Mouse (Mus musculus): Measurements from ENCODE around the gene Itprid1. TPM values are rescaled to one million over a fixed set of nuclear protein-coding genes. Genes with fewer than 3 reads are reported as not detected.

Itprid1 gene
- polyA plus RNA-seq (2014; fragmentation: Nextera tagmentation; extraction: Ambion mirVana) = 0.07 and 0.08 TPM in 2 replicates

- ATAC-seq (ENCODE audit: low FRiP score) (no peak), DNase-seq (ENCODE audit: low spot score, missing footprints) (no peak)
- Histone ChIP-seq H3K9ac (ENCODE audit: low read length) (no peak within 1 kb of the TSS), H3K4me2 (no peak within 1 kb of the TSS), H3K4me1 (ENCODE audit: control insufficient read depth, insufficient read depth, low read length) (no peaks in the 10 kb centered on the region), H3K4me3 (ENCODE audit: low read depth, low read length) (no peak within 1 kb of the TSS), H3K36me3 (ENCODE audit: control insufficient read depth, insufficient read depth, low read length) (no peaks in the 10 kb centered on the region), H3K9me3 (ENCODE audit: control insufficient read depth, low read length) (no peaks in the 10 kb centered on the region), H3K27ac (ENCODE audit: low read depth, low read length) (no peak within 1 kb of the TSS), H3K27me3 (ENCODE audit: control insufficient read depth, insufficient read depth, low read length) (no peaks in the 10 kb centered on the region)
- 79% methylated on average over 8 of the region's 8 CpGs for WGBS
These were observed at the start of gene Itprid1 for GRCm38 (mm10) chr6:55836650-55837320. Gene Itprid1, plus strand, starts transcription at chr6:55836895.

DNA sequence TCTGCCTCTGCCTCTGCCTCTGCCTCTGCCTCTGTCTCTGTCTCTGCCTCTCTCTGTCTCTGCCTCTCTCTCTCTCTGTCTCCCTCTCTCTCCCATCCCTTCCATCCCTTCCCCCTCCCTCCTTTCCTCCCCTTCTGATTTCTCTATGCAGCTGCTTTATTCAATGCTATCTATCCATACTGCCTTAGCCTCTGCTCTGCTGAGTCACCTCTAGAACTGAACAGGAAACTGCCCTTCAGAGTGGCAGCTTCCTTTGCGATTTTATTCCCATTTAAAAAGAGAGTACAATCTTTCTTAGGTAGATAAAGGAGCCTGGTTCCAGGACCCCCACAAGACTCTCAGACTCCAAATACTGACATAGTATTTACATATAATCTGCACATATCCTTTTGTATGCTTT lies 47.1 kb upstream of the Itprid1 start:
- DNase-seq (ENCODE audit: low spot score, missing footprints) (no peak), ATAC-seq (ENCODE audit: low FRiP score) (no peak)
- H3K4me1 ChIP-seq (ENCODE audit: control insufficient read depth, insufficient read depth, low read length) = peaks cover 10% of the 10 kb centered on the region; the same call in 1 of the 2 replicates
- WGBS = 84% methylated on average over 1 of the region's 1 CpGs
- no peak overlapping the region for H3K27ac ChIP-seq (ENCODE audit: low read depth, low read length)
- H3K9me3 ChIP-seq (ENCODE audit: control insufficient read depth, low read length) = no peaks in the 10 kb centered on the region
- no peaks in the 10 kb centered on the region for H3K36me3 ChIP-seq (ENCODE audit: control insufficient read depth, insufficient read depth, low read length)
- no peak overlapping the region for H3K9ac ChIP-seq (ENCODE audit: low read length)
- H3K4me3 ChIP-seq (ENCODE audit: low read depth, low read length) = no peak overlapping the region
- H3K4me2 ChIP-seq = no peak overlapping the region
- H3K27me3 ChIP-seq (ENCODE audit: control insufficient read depth, insufficient read depth, low read length) = no peaks in the 10 kb centered on the region

- no peaks in the 10 kb centered on the region for H3K27me3 ChIP-seq (ENCODE audit: control insufficient read depth, insufficient read depth, low read length)
- peak overlapping the region; percentile 46 for H3K9ac ChIP-seq (ENCODE audit: low read length)
- H3K4me1 ChIP-seq (ENCODE audit: control insufficient read depth, insufficient read depth, low read length) = peaks cover 10% of the 10 kb centered on the region; the same call in 1 of the 2 replicates
- H3K36me3 ChIP-seq (ENCODE audit: control insufficient read depth, insufficient read depth, low read length) = no peaks in the 10 kb centered on the region
- peak; percentile 90 for ATAC-seq (ENCODE audit: low FRiP score)
- no peak overlapping the region for H3K4me3 ChIP-seq (ENCODE audit: low read depth, low read length)
- DNase-seq (ENCODE audit: low spot score, missing footprints) = peak; percentile 94
- 9% methylated on average over 6 of the region's 6 CpGs for WGBS
- no peak overlapping the region for H3K4me2 ChIP-seq
- H3K27ac ChIP-seq (ENCODE audit: low read depth, low read length) = peak overlapping the region; percentile 83
- no peaks in the 10 kb centered on the region for H3K9me3 ChIP-seq (ENCODE audit: control insufficient read depth, low read length)
These were observed 44.7 kb upstream of the Itprid1 start for GRCm38 (mm10) chr6:55791852-55792496.

DNA sequence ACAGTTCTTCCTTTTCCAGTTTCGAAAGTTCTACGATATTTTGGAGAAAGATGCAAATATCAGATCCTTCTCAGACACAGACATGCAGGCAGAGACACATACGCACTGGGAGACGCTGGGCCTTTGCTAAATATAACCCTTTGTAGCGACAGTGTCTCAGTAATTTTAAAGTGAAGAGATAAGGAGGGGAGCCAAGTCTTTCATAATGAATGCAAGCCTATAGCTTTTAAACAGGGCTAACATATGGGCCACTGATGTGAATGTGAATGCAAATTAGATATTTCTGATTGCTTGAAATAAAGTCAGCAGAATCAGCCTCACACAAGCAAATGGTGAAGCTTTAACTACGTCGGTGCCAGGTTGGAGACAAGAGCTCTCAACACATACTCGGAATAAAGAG lies 44.2 kb upstream of the Itprid1 start:
- ATAC-seq (ENCODE audit: low FRiP score) (peak; percentile 2; the same call in 1 of the 2 replicates), DNase-seq (ENCODE audit: low spot score, missing footprints) (peak; percentile 92)
- Histone ChIP-seq H3K9ac (ENCODE audit: low read length) (no peak overlapping the region; the same call in 1 of the 2 replicates), H3K27ac (ENCODE audit: low read depth, low read length) (peak overlapping the region; percentile 83), H3K4me2 (no peak overlapping the region), H3K4me1 (ENCODE audit: control insufficient read depth, insufficient read depth, low read length) (peaks cover 10% of the 10 kb centered on the region; the same call in 1 of the 2 replicates), H3K4me3 (ENCODE audit: low read depth, low read length) (no peak overlapping the region), H3K9me3 (ENCODE audit: control insufficient read depth, low read length) (no peaks in the 10 kb centered on the region), H3K36me3 (ENCODE audit: control insufficient read depth, insufficient read depth, low read length) (no peaks in the 10 kb centered on the region), H3K27me3 (ENCODE audit: control insufficient read depth, insufficient read depth, low read length) (no peaks in the 10 kb centered on the region)
- 58% methylated on average over 8 of the region's 8 CpGs for WGBS

- Histone ChIP-seq H3K27ac (ENCODE audit: low read depth, low read length) (no peak overlapping the region), H3K4me3 (ENCODE audit: low read depth, low read length) (no peak overlapping the region), H3K36me3 (ENCODE audit: control insufficient read depth, insufficient read depth, low read length) (no peaks in the 10 kb centered on the region), H3K27me3 (ENCODE audit: control insufficient read depth, insufficient read depth, low read length) (no peaks in the 10 kb centered on the region), H3K4me2 (no peak overlapping the region), H3K4me1 (ENCODE audit: control insufficient read depth, insufficient read depth, low read length) (no peaks in the 10 kb centered on the region), H3K9ac (ENCODE audit: low read length) (no peak overlapping the region), H3K9me3 (ENCODE audit: control insufficient read depth, low read length) (no peaks in the 10 kb centered on the region)
- WGBS = 73% methylated on average over 1 of the region's 1 CpGs
- DNase-seq (ENCODE audit: low spot score, missing footprints) (peak; percentile 44), ATAC-seq (ENCODE audit: low FRiP score) (no peak)
These were observed 34.0 kb upstream of the Itprid1 start for GRCm38 (mm10) chr6:55802686-55803085.

DNA sequence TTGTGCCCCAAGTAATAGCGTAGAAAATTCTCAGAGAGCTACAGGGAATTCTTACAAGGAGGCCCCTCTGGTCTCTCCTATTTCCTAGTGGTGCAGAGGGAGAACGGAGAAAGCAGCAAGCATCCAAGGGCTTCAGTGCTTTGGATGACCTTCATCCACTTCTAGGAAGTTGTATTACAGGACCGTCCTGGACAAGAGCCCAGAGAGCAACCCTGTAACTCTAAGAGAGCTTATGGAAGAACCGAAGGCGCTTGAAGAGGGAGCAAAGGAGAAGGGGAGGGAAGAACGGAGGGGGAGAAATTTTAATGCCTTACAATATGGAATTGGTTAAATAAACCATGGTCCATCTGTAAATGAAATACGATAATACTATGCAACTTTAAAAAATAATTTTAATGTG lies 33.3 kb upstream of the Itprid1 start:
- Histone ChIP-seq H3K27me3 (ENCODE audit: control insufficient read depth, insufficient read depth, low read length) (no peaks in the 10 kb centered on the region), H3K4me3 (ENCODE audit: low read depth, low read length) (no peak overlapping the region), H3K9me3 (ENCODE audit: control insufficient read depth, low read length) (no peaks in the 10 kb centered on the region), H3K36me3 (ENCODE audit: control insufficient read depth, insufficient read depth, low read length) (no peaks in the 10 kb centered on the region), H3K4me1 (ENCODE audit: control insufficient read depth, insufficient read depth, low read length) (no peaks in the 10 kb centered on the region), H3K27ac (ENCODE audit: low read depth, low read length) (no peak overlapping the region), H3K4me2 (no peak overlapping the region), H3K9ac (ENCODE audit: low read length) (no peak overlapping the region)
- ATAC-seq (ENCODE audit: low FRiP score) (no peak), DNase-seq (ENCODE audit: low spot score, missing footprints) (peak; percentile 73)
- 83% methylated on average over 7 of the region's 7 CpGs for WGBS

GRCm38 (mm10) chr6:55803991-55804680 lies 32.6 kb upstream of the Itprid1 start:
- no peak overlapping the region for H3K4me2 ChIP-seq
- no peaks in the 10 kb centered on the region for H3K36me3 ChIP-seq (ENCODE audit: control insufficient read depth, insufficient read depth, low read length)
- ATAC-seq (ENCODE audit: low FRiP score) (no peak), DNase-seq (ENCODE audit: low spot score, missing footprints) (peak; percentile 86)
- H3K27ac ChIP-seq (ENCODE audit: low read depth, low read length) = no peak overlapping the region
- no peak overlapping the region for H3K4me3 ChIP-seq (ENCODE audit: low read depth, low read length)
- no peaks in the 10 kb centered on the region for H3K27me3 ChIP-seq (ENCODE audit: control insufficient read depth, insufficient read depth, low read length)
- no peaks in the 10 kb centered on the region for H3K4me1 ChIP-seq (ENCODE audit: control insufficient read depth, insufficient read depth, low read length)
- H3K9me3 ChIP-seq (ENCODE audit: control insufficient read depth, low read length) = no peaks in the 10 kb centered on the region
- 35% methylated on average over 12 of the region's 12 CpGs for WGBS
- H3K9ac ChIP-seq (ENCODE audit: low read length) = no peak overlapping the region

DNA sequence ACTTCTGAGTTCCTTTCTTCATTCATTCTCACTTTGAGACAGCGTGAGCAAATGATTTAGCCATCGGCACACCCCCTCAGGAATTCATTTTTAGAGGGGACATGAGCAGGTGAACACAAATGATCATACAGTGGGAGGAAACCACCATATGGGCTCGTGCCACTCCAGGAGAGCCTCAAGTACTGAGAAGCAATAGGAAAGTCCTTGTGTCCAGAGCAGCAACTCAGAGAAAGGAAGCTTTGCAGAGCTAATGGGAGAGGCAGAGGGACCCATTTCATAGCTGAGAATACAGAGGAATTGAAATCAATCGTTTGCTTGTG lies 32.1 kb upstream of the Itprid1 start:
- H3K4me2 ChIP-seq = no peak overlapping the region
- H3K36me3 ChIP-seq (ENCODE audit: control insufficient read depth, insufficient read depth, low read length) = no peaks in the 10 kb centered on the region
- 89% methylated on average over 4 of the region's 4 CpGs for WGBS
- no peak overlapping the region for H3K4me3 ChIP-seq (ENCODE audit: low read depth, low read length)
- no peaks in the 10 kb centered on the region for H3K27me3 ChIP-seq (ENCODE audit: control insufficient read depth, insufficient read depth, low read length)
- DNase-seq (ENCODE audit: low spot score, missing footprints) (no peak), ATAC-seq (ENCODE audit: low FRiP score) (no peak)
- H3K4me1 ChIP-seq (ENCODE audit: control insufficient read depth, insufficient read depth, low read length) = no peaks in the 10 kb centered on the region
- H3K9ac ChIP-seq (ENCODE audit: low read length) = no peak overlapping the region
- H3K27ac ChIP-seq (ENCODE audit: low read depth, low read length) = no peak overlapping the region
- no peaks in the 10 kb centered on the region for H3K9me3 ChIP-seq (ENCODE audit: control insufficient read depth, low read length)
